Mouse (Mus musculus) hindbrain, embryonic 13.5 days (tissue): ENCODE data around the gene Itm2c. TPM values are rescaled to one million over a fixed set of nuclear protein-coding genes. Genes with fewer than 3 reads are reported as not detected.

ENCODE experiments used
- ATAC-seq: fragments of 200-750 bp; cut with Nextera tagmentation; 2 replicates; pipeline ENCODE4 v1.8.0; 2017; ENCODE audit warnings: moderate TSS enrichment; ENCODE audit not compliant: low FRiP score
- H3K27ac ChIP-seq: fragments of 300-500 bp; sonication (generic); 2 replicates; pipeline ENCODE4 v1.5.1; 2015; ENCODE audit warnings: inconsistent platforms, mild to moderate bottlenecking, moderate library complexity
- H3K27me3 ChIP-seq: fragments of 300-500 bp; sonication (generic); 2 replicates; pipeline ENCODE4 v1.6.1; 2015; ENCODE audit warnings: mild to moderate bottlenecking, inconsistent platforms
- H3K36me3 ChIP-seq: fragments of 300-500 bp; sonication (generic); 2 replicates; pipeline ENCODE4 v1.6.1; 2015; ENCODE audit warnings: mild to moderate bottlenecking, inconsistent platforms
- H3K4me1 ChIP-seq: fragments of 300-500 bp; sonication (generic); replicated peaks from 2 replicates; pipeline ENCODE4 v1.6.1; 2015; ENCODE audit warnings: inconsistent platforms
- H3K4me2 ChIP-seq: fragments of 300-500 bp; sonication (generic); 2 replicates; pipeline ENCODE4 v1.6.1; 2015; ENCODE audit warnings: inconsistent platforms, mild to moderate bottlenecking, moderate library complexity
- H3K4me3 ChIP-seq: fragments of 300-500 bp; sonication (generic); 2 replicates; pipeline ENCODE4 v1.5.1; 2015; ENCODE audit warnings: mild to moderate bottlenecking, inconsistent platforms
- H3K9ac ChIP-seq: fragments of 300-500 bp; sonication (generic); 2 replicates; pipeline ENCODE4 v1.6.1; 2015; ENCODE audit warnings: mild to moderate bottlenecking, inconsistent platforms
- H3K9me3 ChIP-seq: fragments of 300-500 bp; sonication (generic); 2 replicates; pipeline ENCODE4 v1.6.1; 2016; ENCODE audit warnings: inconsistent platforms
- WGBS: fragments of 180-500 bp; shearing (Covaris S2); methylation state at CpG from one replicate; pipeline ENCODE4 v1.1.7; 2015; 5-methylcytosine and 5-hydroxymethylcytosine counted together
- polyA plus RNA-seq: library from polyadenylated mRNA; unstranded; fragments of >200 nt; fragmentation: Nextera tagmentation; extraction: Ambion mirVana; gene quantifications from 2 replicates; pipeline ENCODE4 v1.2.1, GENCODE M21; 2015

The Itm2c gene
- polyA plus RNA-seq, 1 experiment from 2014 or later, result 166 TPM

- Histone ChIP-seq H3K9me3 (no peaks in the 10 kb centered on the region), H3K9ac (no peak overlapping the region), H3K4me2 (no peak overlapping the region), H3K27ac (no peak overlapping the region), H3K4me3 (no peak overlapping the region), H3K36me3 (no peaks in the 10 kb centered on the region), H3K4me1 (no peaks in the 10 kb centered on the region), H3K27me3 (no peaks in the 10 kb centered on the region)
- ATAC-seq, result no peak
- 91% methylated on average over 2 of the region's 2 CpGs for WGBS
Measured at GRCm38 (mm10) chr1:85949085-85949684, 55.1 kb downstream of the Itm2c start.

- no peaks in the 10 kb centered on the region for H3K9me3 ChIP-seq
- H3K9ac ChIP-seq, result no peak overlapping the region
- H3K4me3 ChIP-seq, result no peak overlapping the region
- no peak overlapping the region for H3K4me2 ChIP-seq
- no peak for ATAC-seq
- no peaks in the 10 kb centered on the region for H3K36me3 ChIP-seq
- 0 out of 2 replicates have a peak, but pooled peaks cover 5% of the 10 kb centered on the region for H3K27me3 ChIP-seq
- H3K27ac ChIP-seq, result no peak overlapping the region
- 0 out of 2 replicates have a peak, but pooled peaks cover 4% of the 10 kb centered on the region for H3K4me1 ChIP-seq
- 86% methylated on average over 3 of the region's 3 CpGs for WGBS
Measured at GRCm38 (mm10) chr1:85955150-85955549, 61.1 kb downstream of the Itm2c start.

- Histone ChIP-seq H3K4me1 (0 out of 2 replicates have a peak, but pooled peaks cover 4% of the 10 kb centered on the region), H3K9me3 (no peaks in the 10 kb centered on the region), H3K27ac (no peak overlapping the region), H3K27me3 (0 out of 2 replicates have a peak, but pooled peaks cover 5% of the 10 kb centered on the region), H3K36me3 (no peaks in the 10 kb centered on the region), H3K4me2 (no peak overlapping the region), H3K4me3 (no peak overlapping the region), H3K9ac (no peak overlapping the region)
- no peak for ATAC-seq
- 88% methylated on average over 5 of the region's 5 CpGs for WGBS
Measured at GRCm38 (mm10) chr1:85957290-85957689, 63.2 kb downstream of the Itm2c start.

GRCm38 (mm10) chr1:85957942-85958619 is 64.0 kb downstream of the Itm2c start:
- 0 out of 2 replicates have a peak, but pooled peaks cover 4% of the 10 kb centered on the region for H3K4me1 ChIP-seq
- no peak overlapping the region for H3K27ac ChIP-seq
- no peaks in the 10 kb centered on the region for H3K9me3 ChIP-seq
- H3K9ac ChIP-seq, result no peak overlapping the region
- H3K27me3 ChIP-seq, result 0 out of 2 replicates have a peak, but pooled peaks cover 5% of the 10 kb centered on the region
- 58% methylated on average over 9 of the region's 9 CpGs for WGBS
- no peak for ATAC-seq
- H3K4me2 ChIP-seq, result no peak overlapping the region
- H3K36me3 ChIP-seq, result no peaks in the 10 kb centered on the region
- H3K4me3 ChIP-seq, result no peak overlapping the region

Other genes starting within 250 kb of the Itm2c start
- 0.57 and 0.92 TPM in 2 replicates for gene Sp100, start 244.3 kb upstream of the Itm2c start, polyA plus RNA-seq
- gene A630001G21Rik, start 115.6 kb upstream of the Itm2c start, polyA plus RNA-seq, result 0.65 and 0.66 TPM in 2 replicates
- 49.6 and 52.8 TPM in 2 replicates for gene Cab39, start 100.8 kb upstream of the Itm2c start, polyA plus RNA-seq
- 3.5 and 3.6 TPM in 2 replicates for gene 4933407L21Rik, start 34.2 kb downstream of the Itm2c start, polyA plus RNA-seq
- gene Gpr55, start 66.7 kb downstream of the Itm2c start, polyA plus RNA-seq, result 0.04 and 0.17 TPM in 2 replicates
- gene Spata3, start 122.5 kb downstream of the Itm2c start, polyA plus RNA-seq, result 0.23 and 0.35 TPM in 2 replicates
- gene 2810459M11Rik, start 151.6 kb downstream of the Itm2c start, polyA plus RNA-seq, result 2.0 and 3.9 TPM in 2 replicates
- 184 and 194 TPM in 2 replicates for gene Psmd1, start 170.1 kb downstream of the Itm2c start, polyA plus RNA-seq
- 0.32 and 0.44 TPM in 2 replicates for gene Htr2b, start 217.7 kb downstream of the Itm2c start, polyA plus RNA-seq
- 0.48 and 0.60 TPM in 2 replicates for gene Gm21972, start 239.4 kb downstream of the Itm2c start, polyA plus RNA-seq